Mouse (Mus musculus): ENCODE data around the gene Ptcra. TPM values are rescaled to one million over a fixed set of nuclear protein-coding genes. Genes with fewer than 3 reads are reported as not detected.
"Not testable (repeated sequence)": the region's sequence is repeated elsewhere in the genome, so short reads cannot be mapped to it uniquely, and the experiment has no call there.

The Ptcra gene
- 0.19 and 43.5 TPM in 2 replicates for polyA plus RNA-seq (2015; fragmentation: Nextera tagmentation; extraction: Ambion mirVana)

- no peaks in the 10 kb centered on the region for H3K27me3 ChIP-seq (replicated peaks)
- H3K4me1 ChIP-seq = no peaks in the 10 kb centered on the region
- H3K27ac ChIP-seq (replicated peaks) = no peak within 1 kb of the TSS
- no peak within 1 kb of the TSS for H3K9ac ChIP-seq (replicated peaks)
- no peaks in the 10 kb centered on the region for H3K9me3 ChIP-seq (replicated peaks)
- H3K4me2 ChIP-seq = no peak within 1 kb of the TSS
- no peak for ATAC-seq (ENCODE audit: low FRiP score)
- 69% methylated on average over 2 of the region's 2 CpGs for WGBS
- H3K36me3 ChIP-seq = no peaks in the 10 kb centered on the region
- H3K4me3 ChIP-seq (replicated peaks) = no peak within 1 kb of the TSS
Observed at GRCm38 (mm10) chr17:46763544-46763943, at the start of gene Ptcra. TSS of gene Ptcra (minus strand) at chr17:46763712.

- Histone ChIP-seq H3K4me2 (no peak overlapping the region), H3K4me3 (replicated peaks) (no peak overlapping the region), H3K9ac (replicated peaks) (no peak overlapping the region), H3K9me3 (replicated peaks) (no peaks in the 10 kb centered on the region), H3K36me3 (peaks cover 56% of the 10 kb centered on the region), H3K27ac (replicated peaks) (no peak overlapping the region), H3K4me1 (no peaks in the 10 kb centered on the region), H3K27me3 (replicated peaks) (no peaks in the 10 kb centered on the region)
- ATAC-seq (ENCODE audit: low FRiP score) = no peak
- 88% methylated on average over 1 of the region's 1 CpGs for WGBS
Observed at GRCm38 (mm10) chr17:46812442-46812841, 48.9 kb upstream of the Ptcra start.

GRCm38 (mm10) chr17:46810672-46811071 lies 47.2 kb upstream of the Ptcra start:
- 89% methylated on average over 3 of the region's 3 CpGs for WGBS
- H3K9me3 ChIP-seq (replicated peaks) = no peaks in the 10 kb centered on the region
- no peaks in the 10 kb centered on the region for H3K4me1 ChIP-seq
- no peak overlapping the region for H3K27ac ChIP-seq (replicated peaks)
- no peak overlapping the region for H3K9ac ChIP-seq (replicated peaks)
- no peak for ATAC-seq (ENCODE audit: low FRiP score)
- H3K36me3 ChIP-seq = peaks cover 68% of the 10 kb centered on the region
- H3K4me3 ChIP-seq (replicated peaks) = no peak overlapping the region
- H3K27me3 ChIP-seq (replicated peaks) = no peaks in the 10 kb centered on the region
- H3K4me2 ChIP-seq = no peak overlapping the region

GRCm38 (mm10) chr17:46809131-46809830 lies 45.8 kb upstream of the Ptcra start:
- H3K9me3 ChIP-seq (replicated peaks) = no peaks in the 10 kb centered on the region
- no peak for ATAC-seq (ENCODE audit: low FRiP score)
- 82% methylated on average over 6 of the region's 6 CpGs for WGBS
- no peaks in the 10 kb centered on the region for H3K27me3 ChIP-seq (replicated peaks)
- H3K4me3 ChIP-seq (replicated peaks) = no peak overlapping the region
- H3K27ac ChIP-seq (replicated peaks) = no peak overlapping the region
- no peaks in the 10 kb centered on the region for H3K4me1 ChIP-seq
- no peak overlapping the region for H3K4me2 ChIP-seq
- H3K9ac ChIP-seq (replicated peaks) = no peak overlapping the region
- H3K36me3 ChIP-seq = peaks cover 74% of the 10 kb centered on the region

- Histone ChIP-seq H3K4me2 (no peak overlapping the region), H3K4me3 (replicated peaks) (no peak overlapping the region), H3K9ac (replicated peaks) (no peak overlapping the region), H3K4me1 (no peaks in the 10 kb centered on the region), H3K36me3 (peaks cover 76% of the 10 kb centered on the region), H3K9me3 (replicated peaks) (no peaks in the 10 kb centered on the region), H3K27ac (replicated peaks) (no peak overlapping the region), H3K27me3 (replicated peaks) (no peaks in the 10 kb centered on the region)
- ATAC-seq (ENCODE audit: low FRiP score) = no peak
- WGBS = 91% methylated on average over 10 of the region's 10 CpGs
Observed at GRCm38 (mm10) chr17:46808376-46808775, 44.9 kb upstream of the Ptcra start.

GRCm38 (mm10) chr17:46801761-46802160 lies 38.2 kb upstream of the Ptcra start:
- Histone ChIP-seq H3K27ac (replicated peaks) (no peak overlapping the region), H3K4me1 (no peaks in the 10 kb centered on the region), H3K4me2 (no peak overlapping the region), H3K9me3 (replicated peaks) (no peaks in the 10 kb centered on the region), H3K4me3 (replicated peaks) (no peak overlapping the region), H3K27me3 (replicated peaks) (no peaks in the 10 kb centered on the region), H3K9ac (replicated peaks) (no peak overlapping the region), H3K36me3 (peaks cover 63% of the 10 kb centered on the region)
- ATAC-seq (ENCODE audit: low FRiP score) = no peak
- 88% methylated on average over 6 of the region's 6 CpGs for WGBS

- Histone ChIP-seq H3K27me3 (replicated peaks) (no peaks in the 10 kb centered on the region), H3K4me2 (no peak overlapping the region), H3K4me1 (no peaks in the 10 kb centered on the region), H3K9me3 (replicated peaks) (no peaks in the 10 kb centered on the region), H3K36me3 (peaks cover 47% of the 10 kb centered on the region), H3K9ac (replicated peaks) (no peak overlapping the region), H3K4me3 (replicated peaks) (no peak overlapping the region), H3K27ac (replicated peaks) (no peak overlapping the region)
- WGBS = 82% methylated on average over 10 of the region's 10 CpGs
- no peak for ATAC-seq (ENCODE audit: low FRiP score)
Observed at GRCm38 (mm10) chr17:46799680-46800079, 36.2 kb upstream of the Ptcra start.

- Histone ChIP-seq H3K9me3 (replicated peaks) (no peaks in the 10 kb centered on the region), H3K27me3 (replicated peaks) (no peaks in the 10 kb centered on the region)
- 76% methylated on average over 8 of the region's 8 CpGs for WGBS
Observed at GRCm38 (mm10) chr17:46797386-46797785, 33.9 kb upstream of the Ptcra start.

GRCm38 (mm10) chr17:46796743-46797142 lies 33.2 kb upstream of the Ptcra start:
- Histone ChIP-seq H3K9me3 (replicated peaks) (no peaks in the 10 kb centered on the region), H3K9ac (replicated peaks) (no peak overlapping the region), H3K4me2 (no peak overlapping the region), H3K27ac (replicated peaks) (no peak overlapping the region), H3K4me3 (replicated peaks) (no peak overlapping the region), H3K27me3 (replicated peaks) (no peaks in the 10 kb centered on the region), H3K36me3 (peaks cover 29% of the 10 kb centered on the region), H3K4me1 (no peaks in the 10 kb centered on the region)
- 92% methylated on average over 4 of the region's 4 CpGs for WGBS
- ATAC-seq (ENCODE audit: low FRiP score) = no peak

More at GRCm38 (mm10) chr17:46797386-46797785, 33.9 kb upstream of the Ptcra start:
- Histone ChIP-seq H3K9ac (replicated peaks) (no peak overlapping the region), H3K4me1 (no peaks in the 10 kb centered on the region), H3K27ac (replicated peaks) (no peak overlapping the region), H3K36me3 (peaks cover 35% of the 10 kb centered on the region), H3K4me3 (replicated peaks) (no peak overlapping the region), H3K4me2 (no peak overlapping the region)
- ATAC-seq (ENCODE audit: low FRiP score) = no peak

GRCm38 (mm10) chr17:46792963-46793362 lies 29.5 kb upstream of the Ptcra start:
- Histone ChIP-seq H3K9ac (replicated peaks) (no peak overlapping the region), H3K4me1 (no peaks in the 10 kb centered on the region), H3K27ac (replicated peaks) (no peak overlapping the region), H3K4me2 (no peak overlapping the region), H3K4me3 (replicated peaks) (no peak overlapping the region), H3K36me3 (no peaks in the 10 kb centered on the region), H3K9me3 (replicated peaks) (no peaks in the 10 kb centered on the region), H3K27me3 (replicated peaks) (no peaks in the 10 kb centered on the region)
- WGBS = 83% methylated on average over 2 of the region's 2 CpGs
- ATAC-seq (ENCODE audit: low FRiP score) = no peak

GRCm38 (mm10) chr17:46787974-46788373 lies 24.5 kb upstream of the Ptcra start:
- H3K27ac ChIP-seq (replicated peaks); H3K4me3 ChIP-seq (replicated peaks); H3K27me3 ChIP-seq (replicated peaks); H3K4me2 ChIP-seq; H3K9ac ChIP-seq (replicated peaks); H3K36me3 ChIP-seq; H3K9me3 ChIP-seq (replicated peaks); ATAC-seq (ENCODE audit: low FRiP score); H3K4me1 ChIP-seq: not testable (repeated sequence)
- 53% methylated on average over 2 of the region's 2 CpGs for WGBS

- Histone ChIP-seq H3K36me3 (no peaks in the 10 kb centered on the region), H3K9me3 (replicated peaks) (no peaks in the 10 kb centered on the region), H3K4me3 (replicated peaks) (no peak overlapping the region), H3K27ac (replicated peaks) (no peak overlapping the region), H3K4me1 (no peaks in the 10 kb centered on the region), H3K9ac (replicated peaks) (no peak overlapping the region), H3K4me2 (no peak overlapping the region), H3K27me3 (replicated peaks) (no peaks in the 10 kb centered on the region)
- ATAC-seq (ENCODE audit: low FRiP score) = no peak
- 92% methylated on average over 5 of the region's 5 CpGs for whole genome bisulfite sequencing
Observed at GRCm38 (mm10) chr17:46786952-46787351, 23.4 kb upstream of the Ptcra start.
